Mouse (Mus musculus): ENCODE results near the gene Opcml.

GRCm38 (mm10) chr9:28680309-28680708 lies 889.7 kb downstream of the Opcml start:
- TF ChIP-seq MYOD1 (IDR thresholded peaks at IDR 0.05; ENCODE audit: control insufficient read depth in 1 of 3, insufficient read length in 2 of 3, low read depth in 2 of 3): no peak
- no peak for TF ChIP-seq POLR2A (IDR thresholded peaks at IDR 0.05; ENCODE audit: insufficient read length, low read depth)
- TF ChIP-seq MAX (IDR thresholded peaks at IDR 0.05; ENCODE audit: low read depth): no peak
- no peak for TF ChIP-seq USF1 (IDR thresholded peaks at IDR 0.05; ENCODE audit: low read depth)
- no peak for TF ChIP-seq REST (IDR thresholded peaks at IDR 0.05; ENCODE audit: insufficient read depth, insufficient read length)
- TF ChIP-seq CEBPB (IDR thresholded peaks at IDR 0.05; ENCODE audit: insufficient read depth, poor library complexity, severe bottlenecking): no peak
- no peak for TF ChIP-seq POLR2AphosphoS2 (IDR thresholded peaks at IDR 0.05; ENCODE audit: insufficient read length, low read depth)
- TF ChIP-seq TCF12 (IDR thresholded peaks at IDR 0.05; ENCODE audit: insufficient read depth, poor library complexity, severe bottlenecking): no peak
- no peak for TF ChIP-seq MYOG (IDR thresholded peaks at IDR 0.05; ENCODE audit: control insufficient read depth in 1 of 3, insufficient read depth in 1 of 3, insufficient read length in 2 of 3, low read depth in 2 of 3)
- no peak for TF ChIP-seq E2F4 (IDR thresholded peaks at IDR 0.05; ENCODE audit: insufficient read depth)
- TF ChIP-seq SRF (IDR thresholded peaks at IDR 0.05; ENCODE audit: control insufficient read depth, insufficient read length, low read depth): no peak
